Mouse (Mus musculus): Measurements from ENCODE around the gene Slc22a12.

- TF ChIP-seq CTCF (IDR thresholded peaks at IDR 0.05; ENCODE audit: low read depth, low read length) (no peak), POLR2A (IDR thresholded peaks at IDR 0.05; ENCODE audit: extremely low read depth, insufficient read depth, low read length) (no peak)
These were observed at the start of gene Slc22a12 for GRCm38 (mm10) chr19:6542367-6543034.
